Mouse (Mus musculus) heart, adult 2 months (tissue): Measurements from ENCODE around the gene Gm20388. TPM values are rescaled to one million over a fixed set of nuclear protein-coding genes. Genes with fewer than 3 reads are reported as not detected.
"Not testable (repeated sequence)": the region's sequence is repeated elsewhere in the genome, so short reads cannot be mapped to it uniquely, and the experiment has no call there.

Experiments used
- DNase-seq, 2 experiments: peaks; one replicate each; pipeline ENCODE4 v3.0.0; 2021
- H3K27ac ChIP-seq: fragments of 200-600 bp; 2 replicates; pipeline ENCODE4 v1.8.1; 2022
- H3K27me3 ChIP-seq: fragments of 200-500 bp; 2 replicates; pipeline ENCODE4 v1.6.1; 2012; ENCODE audit warnings: mild to moderate bottlenecking, low read length, inconsistent platforms, mixed read lengths; ENCODE audit not compliant: control insufficient read depth, insufficient read depth
- H3K36me3 ChIP-seq: fragments of 200-500 bp; 2 replicates; pipeline ENCODE4 v1.6.1; 2012; ENCODE audit warnings: low read length, inconsistent platforms; ENCODE audit not compliant: control insufficient read depth, insufficient read depth
- H3K4me1 ChIP-seq: fragments of 200-500 bp; 2 replicates; pipeline ENCODE4 v1.6.1; 2011; ENCODE audit warnings: low read length; ENCODE audit not compliant: control insufficient read depth, insufficient read depth
- H3K4me3 ChIP-seq: fragments of 200-600 bp; 2 replicates; pipeline ENCODE4 v1.8.1; 2022
- H3K79me2 ChIP-seq: fragments of 200-500 bp; replicated peaks from 2 replicates; pipeline ENCODE4 v1.6.1; 2012; ENCODE audit warnings: mild to moderate bottlenecking, inconsistent platforms, low read length, moderate library complexity, mixed read lengths; ENCODE audit not compliant: control insufficient read depth, insufficient read depth
- H3K9ac ChIP-seq: fragments of 200-500 bp; 2 replicates; pipeline ENCODE4 v1.6.1; 2012; ENCODE audit warnings: low read depth, mild to moderate bottlenecking, control low read depth, inconsistent platforms, low read length, mixed read lengths
- CTCF ChIP-seq: fragments of 200-600 bp; IDR thresholded peaks from 2 replicates; pipeline ENCODE4 v1.8.1; 2022; ENCODE audit warnings: antibody characterized with exemption, mild to moderate bottlenecking, moderate library complexity
- EP300 ChIP-seq: fragments of 200-500 bp; IDR thresholded peaks from 2 replicates; pipeline ENCODE4 v1.6.1; 2011; ENCODE audit warnings: low read depth, low read length, control low read depth; ENCODE audit not compliant: insufficient read depth
- POLR2A ChIP-seq: fragments of 200-500 bp; IDR thresholded peaks from 2 replicates; pipeline ENCODE4 v1.6.1; 2011; ENCODE audit warnings: mild to moderate bottlenecking, low read depth, low read length, control low read depth; ENCODE audit not compliant: insufficient read depth
- WGBS: fragments of 180-500 bp; shearing (Covaris S2); methylation state at CpG from one replicate; pipeline ENCODE4 v1.1.7; 2018; 5-methylcytosine and 5-hydroxymethylcytosine counted together
- intact Hi-C: fragments of 180-260 bp; cut with DNase I; formaldehyde crosslinking; loops from one replicate; pipeline ENCODE4 v1.15.1; 2025
- polyA plus RNA-seq: library from polyadenylated mRNA; depleted of rRNA; stranded (reverse); fragments of >200 nt; gene quantifications from 2 replicates; pipeline ENCODE4 v1.2.3, GENCODE M21; 2012
- total RNA-seq, 2 experiments: library from RNA; stranded (reverse); gene quantifications; 2 replicates each; pipeline ENCODE4 v1.2.3; 2021

Gm20388 gene
- total and polyA plus RNA-seq, 3 experiments: 1.8 to 32.3 TPM; not detected in 1

GRCm38 (mm10) chr8:123027786-123028185 is 3117.1 kb downstream of the Gm20388 start:
- no peak for DNase-seq
- H3K9ac ChIP-seq: no peak overlapping the region
- no peaks in the 10 kb centered on the region for H3K27me3 ChIP-seq
- peaks cover 19% of the 10 kb centered on the region for H3K79me2 ChIP-seq
- peaks cover 19% of the 10 kb centered on the region for H3K36me3 ChIP-seq
- intact Hi-C loops: no loop called here
- H3K4me3 ChIP-seq: no peak overlapping the region
- no peak for TF ChIP-seq CTCF
- TF ChIP-seq POLR2A: no peak
- no peak for TF ChIP-seq EP300
- H3K4me1 ChIP-seq: peaks cover 22% of the 10 kb centered on the region
- WGBS: 76% methylated on average over 8 of the region's 8 CpGs
- no peak overlapping the region for H3K27ac ChIP-seq

- DNase-seq: not testable (repeated sequence)
- 63% methylated on average over 5 of the region's 5 CpGs for WGBS
Observed at GRCm38 (mm10) chr8:123030091-123030490, 3119.4 kb downstream of the Gm20388 start.

GRCm38 (mm10) chr8:123031321-123031978 is 3120.8 kb downstream of the Gm20388 start:
- Histone ChIP-seq H3K27ac (no peak overlapping the region), H3K36me3 (peaks cover 34% of the 10 kb centered on the region), H3K4me3 (no peak overlapping the region), H3K79me2 (peaks cover 21% of the 10 kb centered on the region), H3K4me1 (peaks cover 22% of the 10 kb centered on the region), H3K27me3 (no peaks in the 10 kb centered on the region), H3K9ac (no peak overlapping the region)
- intact Hi-C loops: loop anchor here (5.0 kb wide), 1 partner anchor 34 kb away; no protein-coding TSS in a partner anchor
- DNase-seq: no peak
- no peak for TF ChIP-seq POLR2A
- TF ChIP-seq CTCF: no peak
- TF ChIP-seq EP300: no peak
- 72% methylated on average over 7 of the region's 7 CpGs for WGBS

More at GRCm38 (mm10) chr8:123030091-123030490, 3119.4 kb downstream of the Gm20388 start:
- H3K4me3 ChIP-seq, H3K27me3 ChIP-seq, H3K27ac ChIP-seq, H3K9ac ChIP-seq: not testable (repeated sequence)
- intact Hi-C loops: loop anchor here (5.0 kb wide), 1 partner anchor 33 kb away; no protein-coding TSS in a partner anchor
- Histone ChIP-seq H3K36me3 (peaks cover 27% of the 10 kb centered on the region), H3K4me1 (peaks cover 22% of the 10 kb centered on the region), H3K79me2 (peaks cover 21% of the 10 kb centered on the region)

- H3K79me2 ChIP-seq: peaks cover 18% of the 10 kb centered on the region
- no peak for TF ChIP-seq POLR2A
- no peak for TF ChIP-seq EP300
- TF ChIP-seq CTCF: no peak
- no peak overlapping the region for H3K9ac ChIP-seq
- no peak overlapping the region for H3K27ac ChIP-seq
- peaks cover 32% of the 10 kb centered on the region for H3K36me3 ChIP-seq
- H3K4me3 ChIP-seq: no peak overlapping the region
- no peak for DNase-seq
- intact Hi-C loops: loop anchor here (5.0 kb wide), 1 partner anchor 35 kb away; no protein-coding TSS in a partner anchor
- H3K27me3 ChIP-seq: no peaks in the 10 kb centered on the region
- peaks cover 22% of the 10 kb centered on the region for H3K4me1 ChIP-seq
Observed at GRCm38 (mm10) chr8:123032730-123033129, 3122.1 kb downstream of the Gm20388 start.

GRCm38 (mm10) chr8:123033431-123033830 is 3122.8 kb downstream of the Gm20388 start:
- H3K79me2 ChIP-seq: peaks cover 16% of the 10 kb centered on the region
- no peak overlapping the region for H3K4me3 ChIP-seq
- peaks cover 33% of the 10 kb centered on the region for H3K36me3 ChIP-seq
- H3K4me1 ChIP-seq: peaks cover 20% of the 10 kb centered on the region
- H3K9ac ChIP-seq: no peak overlapping the region
- no peaks in the 10 kb centered on the region for H3K27me3 ChIP-seq
- no peak overlapping the region for H3K27ac ChIP-seq
- intact Hi-C loops: loop anchor here (5.0 kb wide), 1 partner anchor 36 kb away; no protein-coding TSS in a partner anchor
- no peak for DNase-seq
- TF ChIP-seq CTCF (no peak), POLR2A (no peak), EP300 (no peak)

- Histone ChIP-seq H3K79me2 (peaks cover 16% of the 10 kb centered on the region), H3K4me3 (no peak overlapping the region), H3K27ac (no peak overlapping the region; the same call in 1 of the 2 replicates), H3K36me3 (peaks cover 34% of the 10 kb centered on the region), H3K4me1 (peaks cover 21% of the 10 kb centered on the region), H3K9ac (no peak overlapping the region), H3K27me3 (no peaks in the 10 kb centered on the region)
- no peak for DNase-seq
- 37% methylated on average over 6 of the region's 6 CpGs for WGBS
- TF ChIP-seq EP300 (no peak), CTCF (no peak), POLR2A (no peak)
- intact Hi-C loops: loop anchor here (5.0 kb wide), 1 partner anchor 37 kb away; no protein-coding TSS in a partner anchor
Observed at GRCm38 (mm10) chr8:123034171-123034570, 3123.5 kb downstream of the Gm20388 start.
